ENCODE assay signal across 26 mouse cellular contexts in the genomic region with DNA sequence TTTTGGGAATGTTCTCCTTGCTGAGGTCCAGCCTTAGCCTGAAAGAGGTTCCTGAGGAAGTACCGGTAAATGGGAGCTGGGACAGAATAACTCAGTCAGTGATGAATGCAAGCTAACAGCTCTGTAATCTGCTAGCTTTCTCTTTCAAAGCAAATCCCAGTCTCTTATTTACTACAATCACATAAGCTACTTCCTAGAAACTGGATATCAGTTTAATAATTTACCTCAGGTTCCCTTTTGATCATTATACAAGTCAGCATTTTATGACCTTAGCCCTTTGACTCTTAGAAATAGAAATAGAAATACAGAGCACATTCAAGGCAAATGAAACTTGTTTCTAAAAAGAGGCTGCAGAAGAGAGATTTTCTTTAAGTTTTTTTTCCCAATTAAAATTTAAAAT.
DNase-seq lines count a peak whose midpoint lies in the region; ATAC-seq and TF ChIP-seq lines count a peak whose summit lies in the region.
"Had no signal": no experiment of that assay in that cellular context is flagged by ENCODE, and none has a peak within 500 bp of the region (broad histone marks: within the 10 kb centered on the region; RNA-seq: fewer than 3 reads in every experiment).

No protein-coding gene starts in this region.

- ATAC-seq in intestine, postnatal 0 days = peak; percentile 62; the same call in 1 of the 2 replicates
- ATAC-seq: activated CD4-positive, CD25-positive, alpha-beta regulatory T cell, adult 4 months; forebrain, embryonic 14.5 days; forebrain, postnatal 0 days; hindbrain, embryonic 16.5 days had no signal

- DNase-seq in kidney, adult 2 months = peak; percentile 16
- no peak for DNase-seq in kidney, adult 18-20 months
- peak; percentile 97 for DNase-seq in liver, adult 2 months (ENCODE audit: extremely low read depth, low read depth, low spot score)
- no peak for DNase-seq in liver
- DNase-seq in gastrocnemius, postnatal 14 days = no peak
- DNase-seq: adrenal gland, adult 8-10 months; adrenal gland, postnatal 25 days; cerebellum, adult 11-12 months; cerebellum, adult 8-10 months; cerebellum, postnatal 14 days; forebrain, postnatal 0 days; gastrocnemius, adult 2 months; gastrocnemius, postnatal 25 days; heart, adult 18-20 months; heart, postnatal 10 days; heart, postnatal 36 days had no signal

- TF ChIP-seq CTCF in kidney, adult 2 months (conservative IDR thresholded peaks at IDR 0.05; ENCODE audit: insufficient read depth, insufficient read length, low read depth, low read length) = no peak
- TF ChIP-seq CTCF in liver, adult 2 months (IDR thresholded peaks at IDR 0.05; ENCODE audit: low read depth, low read length) = no peak
- no peak for TF ChIP-seq CTCF in intestine, postnatal 0 days (IDR thresholded peaks at IDR 0.05; ENCODE audit: low read depth)

- TF ChIP-seq POLR2A in kidney, adult 2 months (IDR thresholded peaks at IDR 0.05; ENCODE audit: low read depth, low read length) = no peak
- TF ChIP-seq POLR2A in liver, adult 2 months (IDR thresholded peaks at IDR 0.05; ENCODE audit: extremely low read depth, insufficient read depth, low read length) = no peak

- intact Hi-C loops in gastrocnemius, postnatal 14 days (cut with DNase I; ENCODE audit: low total_unique reads) = no loop called here

- no peak overlapping the region for H3K9ac ChIP-seq in liver, adult 2 months (ENCODE audit: low read depth, low read length)
- H3K9ac ChIP-seq in intestine, postnatal 0 days (ENCODE audit: low read depth, low read length) = no peak overlapping the region
- H3K9ac ChIP-seq: embryonic facial prominence, embryonic 12.5 days; embryonic facial prominence, embryonic 15.5 days; forebrain, postnatal 0 days; heart, embryonic 12.5 days; heart, embryonic 15.5 days; hindbrain, embryonic 13.5 days had no signal

- H3K9me3 ChIP-seq in intestine, postnatal 0 days (ENCODE audit: control insufficient read depth) = no peaks in the 10 kb centered on the region
- H3K9me3 ChIP-seq: embryonic facial prominence, embryonic 12.5 days; embryonic facial prominence, embryonic 15.5 days; heart, embryonic 12.5 days; hindbrain, embryonic 10.5 days; hindbrain, embryonic 13.5 days had no signal

- no peaks in the 10 kb centered on the region for H3K27me3 ChIP-seq in kidney, adult 2 months (replicated peaks; ENCODE audit: control insufficient read depth, insufficient read depth, low read length)
- H3K27me3 ChIP-seq in liver, adult 2 months (ENCODE audit: control insufficient read depth, insufficient read depth, low read length) = no peaks in the 10 kb centered on the region
- no peaks in the 10 kb centered on the region for H3K27me3 ChIP-seq in intestine, postnatal 0 days (replicated peaks; ENCODE audit: control insufficient read depth, insufficient read depth, low read length)
- H3K27me3 ChIP-seq: embryonic facial prominence, embryonic 12.5 days; embryonic facial prominence, embryonic 15.5 days; heart, embryonic 12.5 days; heart, embryonic 15.5 days; hindbrain, embryonic 13.5 days had no signal

- no peak overlapping the region for H3K4me3 ChIP-seq in kidney, adult 2 months (ENCODE audit: insufficient read depth, low read depth, low read length)
- H3K4me3 ChIP-seq in liver, adult 2 months (ENCODE audit: insufficient read depth, low read depth, low read length) = no peak overlapping the region
- no peak overlapping the region for H3K4me3 ChIP-seq in intestine, postnatal 0 days (ENCODE audit: low read depth, low read length)
- H3K4me3 ChIP-seq: embryonic facial prominence, embryonic 12.5 days; embryonic facial prominence, embryonic 15.5 days; gastrocnemius, adult 2 months; heart, embryonic 12.5 days; heart, embryonic 15.5 days; hindbrain, embryonic 10.5 days; hindbrain, embryonic 13.5 days had no signal

- no peaks in the 10 kb centered on the region for H3K79me2 ChIP-seq in liver, adult 2 months (ENCODE audit: control insufficient read depth, insufficient read depth, low read length)

- no peak overlapping the region for H3K4me2 ChIP-seq in intestine, postnatal 0 days (replicated peaks; ENCODE audit: low read depth)
- H3K4me2 ChIP-seq: embryonic facial prominence, embryonic 12.5 days; embryonic facial prominence, embryonic 15.5 days; heart, embryonic 12.5 days; heart, embryonic 15.5 days; hindbrain, embryonic 13.5 days had no signal

- peaks cover 2% of the 10 kb centered on the region; the same call in 1 of the 2 replicates for H3K4me1 ChIP-seq in kidney, adult 2 months (ENCODE audit: control insufficient read depth, insufficient read depth, low read length)
- peaks cover 17% of the 10 kb centered on the region for H3K4me1 ChIP-seq in liver, adult 2 months (ENCODE audit: control insufficient read depth, insufficient read depth, low read length)
- H3K4me1 ChIP-seq in intestine, postnatal 0 days (replicated peaks; ENCODE audit: control insufficient read depth, insufficient read depth, low read length) = no peaks in the 10 kb centered on the region; the same call in 1 of the 2 replicates
- H3K4me1 ChIP-seq: embryonic facial prominence, embryonic 12.5 days; embryonic facial prominence, embryonic 15.5 days; heart, embryonic 12.5 days; heart, embryonic 15.5 days; hindbrain, embryonic 10.5 days; hindbrain, embryonic 13.5 days had no signal

- H3K27ac ChIP-seq in kidney, adult 2 months (ENCODE audit: insufficient read depth, low read depth, low read length) = no peak overlapping the region
- peak overlapping the region; percentile 73 for H3K27ac ChIP-seq in liver, adult 2 months (replicated peaks; ENCODE audit: insufficient read depth, low read depth, low read length)
- H3K27ac ChIP-seq in intestine, postnatal 0 days (ENCODE audit: low read depth, low read length) = no peak overlapping the region
- H3K27ac ChIP-seq: embryonic facial prominence, embryonic 12.5 days; embryonic facial prominence, embryonic 15.5 days; gastrocnemius, adult 2 months; heart, embryonic 15.5 days; hindbrain, embryonic 10.5 days; hindbrain, embryonic 13.5 days had no signal

- no peaks in the 10 kb centered on the region for H3K36me3 ChIP-seq in kidney, adult 2 months (ENCODE audit: control insufficient read depth, insufficient read depth, low read length)
- H3K36me3 ChIP-seq in liver, adult 2 months (ENCODE audit: control insufficient read depth, insufficient read depth, low read length) = no peaks in the 10 kb centered on the region
- no peaks in the 10 kb centered on the region for H3K36me3 ChIP-seq in intestine, postnatal 0 days (ENCODE audit: control insufficient read depth, insufficient read depth)
- H3K36me3 ChIP-seq: embryonic facial prominence, embryonic 12.5 days; embryonic facial prominence, embryonic 15.5 days; heart, embryonic 12.5 days; heart, embryonic 15.5 days; hindbrain, embryonic 10.5 days; hindbrain, embryonic 13.5 days had no signal

- WGBS in kidney, adult 2 months = 54% methylated on average over 1 of the region's 1 CpGs
- WGBS in liver, adult 2 months = 35% methylated on average over 1 of the region's 1 CpGs
- 39% methylated on average over 1 of the region's 1 CpGs for WGBS in intestine, postnatal 0 days

Comparison
In these comparisons a context has a peak if more than half of its experiments do, and no peak if none do; other contexts are left out.
1. DNase-seq: peak in kidney, adult 2 months (single experiment) and liver, adult 2 months (single experiment); none in kidney, adult 18-20 months (single experiment), liver (single experiment) and gastrocnemius, postnatal 14 days (single experiment).